Mouse (Mus musculus): Measurements from ENCODE around the gene Shmt1. TPM values are rescaled to one million over a fixed set of nuclear protein-coding genes. Genes with fewer than 3 reads are reported as not detected.
A peak's percentile ranks its signal among the peaks of the same experiment; 100 is the strongest.

Shmt1 gene
- polyA plus RNA-seq, 1 experiment from 2014 or later = 7.9 TPM

DNA sequence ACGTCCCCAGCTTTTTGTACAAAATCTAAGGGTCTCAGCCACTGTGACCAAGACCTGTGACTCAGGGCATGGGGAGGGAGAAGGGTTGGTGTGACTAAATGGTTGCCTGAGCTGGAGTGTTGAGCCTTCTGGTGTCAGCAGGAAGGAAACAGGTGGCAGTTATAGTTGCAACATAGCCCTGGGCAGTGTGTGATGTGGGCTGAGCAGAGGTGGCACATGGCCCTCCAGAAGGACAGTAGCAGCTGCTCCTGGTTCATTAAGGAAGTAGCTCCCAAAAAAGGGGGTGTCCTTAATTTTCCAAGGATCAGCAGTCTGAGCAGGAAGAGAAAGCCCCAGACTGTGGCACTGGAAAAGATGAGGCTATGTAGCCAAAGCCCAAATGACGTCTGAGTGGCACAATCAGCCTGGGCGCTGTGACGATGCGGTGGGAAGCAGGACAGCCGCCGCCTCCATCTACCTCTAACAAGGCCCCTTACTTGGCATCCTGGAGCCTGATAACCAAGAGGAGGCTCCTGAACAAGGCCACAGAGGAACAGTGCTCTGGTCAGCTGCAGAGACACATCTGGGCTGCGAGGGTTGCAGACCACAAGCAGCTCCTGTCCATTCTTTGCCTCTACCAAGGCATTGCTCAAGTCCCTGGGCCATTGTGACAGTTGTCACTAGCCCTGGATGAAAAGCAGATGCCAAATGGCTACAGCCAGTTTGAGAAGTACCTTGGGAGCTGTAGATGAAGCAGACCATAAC is 27.2 kb downstream of the Shmt1 start:
- Histone ChIP-seq H3K4me2 (no peak overlapping the region), H3K4me1 (replicated peaks) (peaks cover 42% of the 10 kb centered on the region), H3K27ac (no peak overlapping the region), H3K4me3 (no peak overlapping the region), H3K27me3 (no peaks in the 10 kb centered on the region), H3K36me3 (peaks cover 71% of the 10 kb centered on the region), H3K9ac (no peak overlapping the region), H3K9me3 (no peaks in the 10 kb centered on the region)
- 90% methylated on average over 8 of the region's 8 CpGs for WGBS
- no peak for ATAC-seq (ENCODE audit: low FRiP score)

GRCm38 (mm10) chr11:60779673-60780189 is 31.8 kb downstream of the Shmt1 start:
- 92% methylated on average over 10 of the region's 10 CpGs for WGBS
- no peaks in the 10 kb centered on the region for H3K27me3 ChIP-seq
- peak overlapping the region; percentile 86 for H3K4me2 ChIP-seq
- H3K27ac ChIP-seq = no peak overlapping the region
- peaks cover 74% of the 10 kb centered on the region for H3K4me1 ChIP-seq (replicated peaks)
- no peaks in the 10 kb centered on the region for H3K9me3 ChIP-seq
- peak overlapping the region; percentile 61 for H3K9ac ChIP-seq
- H3K36me3 ChIP-seq = peaks cover 38% of the 10 kb centered on the region
- no peak for ATAC-seq (ENCODE audit: low FRiP score)
- peak overlapping the region; percentile 27 for H3K4me3 ChIP-seq

DNA sequence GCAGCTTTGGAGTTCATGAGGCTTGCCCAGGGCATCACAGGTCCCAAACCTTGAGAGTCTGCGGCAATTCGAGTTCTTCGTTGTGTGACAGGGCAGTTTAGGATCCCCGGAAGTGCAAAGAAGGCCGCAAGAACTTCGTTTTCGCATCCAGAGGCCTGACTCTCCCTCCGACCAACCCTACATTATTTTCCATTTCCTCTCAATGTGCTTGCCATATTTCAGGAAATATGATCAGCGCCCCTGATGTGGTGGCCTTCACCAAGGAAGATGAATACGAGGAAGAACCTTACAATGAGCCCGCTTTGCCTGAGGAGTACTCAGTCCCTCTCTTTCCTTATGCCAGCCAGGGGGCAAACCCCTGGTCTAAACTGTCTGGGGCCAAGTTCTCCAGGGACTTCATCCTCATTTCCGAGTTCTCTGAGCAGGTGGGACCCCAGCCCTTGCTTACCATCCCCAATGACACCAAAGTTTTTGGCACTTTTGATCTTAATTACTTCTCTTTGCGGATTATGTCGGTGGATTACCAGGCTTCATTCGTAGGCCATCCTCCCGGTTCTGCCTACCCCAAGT is 33.6 kb downstream of the Shmt1 start:
- peak overlapping the region; percentile 81 for H3K4me3 ChIP-seq
- no peaks in the 10 kb centered on the region for H3K9me3 ChIP-seq
- peak overlapping the region; percentile 86 for H3K4me2 ChIP-seq
- H3K9ac ChIP-seq = peak overlapping the region; percentile 81
- peaks cover 24% of the 10 kb centered on the region for H3K36me3 ChIP-seq
- no peak for ATAC-seq (ENCODE audit: low FRiP score)
- H3K27ac ChIP-seq = peak overlapping the region; percentile 82
- no peaks in the 10 kb centered on the region for H3K27me3 ChIP-seq
- H3K4me1 ChIP-seq (replicated peaks) = peaks cover 82% of the 10 kb centered on the region
- 27% methylated on average over 16 of the region's 16 CpGs for WGBS

GRCm38 (mm10) chr11:60776829-60777740 is 34.4 kb downstream of the Shmt1 start, which contains the start of the genes Top3a and Smcr8:
TSS of gene Top3a (minus strand) at chr11:60777365.
TSS of gene Smcr8 (plus strand) at chr11:60777524.
- peak within 1 kb of the TSS; percentile 86 for H3K4me2 ChIP-seq
- WGBS = under 1% methylated on average over 62 of the region's 62 CpGs
- H3K9ac ChIP-seq = peak within 1 kb of the TSS; percentile 85
- peak within 1 kb of the TSS; percentile 81 for H3K4me3 ChIP-seq
- no peaks in the 10 kb centered on the region for H3K27me3 ChIP-seq
- peak within 1 kb of the TSS; percentile 82 for H3K27ac ChIP-seq
- peaks cover 22% of the 10 kb centered on the region for H3K36me3 ChIP-seq
- ATAC-seq (ENCODE audit: low FRiP score) = peak; percentile 100
- no peaks in the 10 kb centered on the region for H3K9me3 ChIP-seq
- H3K4me1 ChIP-seq (replicated peaks) = peaks cover 74% of the 10 kb centered on the region

DNA sequence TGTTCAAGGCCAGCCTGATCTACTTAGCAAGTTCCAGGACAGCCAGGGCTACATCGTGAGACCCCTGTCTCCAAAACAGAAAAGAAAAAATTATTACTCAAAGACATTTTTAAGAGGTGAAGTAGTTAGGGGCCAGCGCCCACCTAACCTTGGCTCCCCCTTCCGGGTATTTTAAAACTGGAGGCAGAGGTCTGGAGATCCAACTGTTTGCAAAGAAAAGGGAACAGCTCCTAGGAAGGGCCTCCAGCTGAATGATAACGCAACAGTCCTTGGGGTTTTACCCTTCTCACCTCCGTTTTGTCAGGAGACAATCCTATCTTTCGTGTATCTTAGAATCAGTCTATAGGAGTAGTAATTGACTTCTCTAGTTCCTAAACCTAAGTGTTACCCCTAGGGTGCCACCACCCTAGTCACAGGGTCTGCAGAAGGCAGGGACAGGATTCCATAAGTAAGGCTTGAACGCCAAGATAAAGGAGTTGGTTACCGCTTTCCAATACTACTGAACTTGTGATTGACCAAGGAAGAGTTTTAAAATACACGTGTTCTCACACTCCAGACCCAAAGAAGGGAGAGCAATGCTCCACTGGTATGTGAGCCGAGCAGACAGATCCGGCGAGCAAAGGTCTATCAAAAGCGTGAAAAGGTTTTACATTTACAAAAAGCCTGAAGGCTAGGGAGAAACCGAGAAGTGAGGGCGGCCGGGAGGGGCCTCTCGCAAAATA is 35.2 kb downstream of the Shmt1 start:
- H3K27me3 ChIP-seq = no peaks in the 10 kb centered on the region
- H3K4me3 ChIP-seq = peak overlapping the region; percentile 81
- no peaks in the 10 kb centered on the region for H3K9me3 ChIP-seq
- H3K36me3 ChIP-seq = peaks cover 22% of the 10 kb centered on the region
- no peak for ATAC-seq (ENCODE audit: low FRiP score)
- WGBS = 7% methylated on average over 17 of the region's 17 CpGs
- peak overlapping the region; percentile 85 for H3K9ac ChIP-seq
- H3K27ac ChIP-seq = peak overlapping the region; percentile 82; the same call in 1 of the 2 replicates
- H3K4me1 ChIP-seq (replicated peaks) = peaks cover 65% of the 10 kb centered on the region
- H3K4me2 ChIP-seq = peak overlapping the region; percentile 86

DNA sequence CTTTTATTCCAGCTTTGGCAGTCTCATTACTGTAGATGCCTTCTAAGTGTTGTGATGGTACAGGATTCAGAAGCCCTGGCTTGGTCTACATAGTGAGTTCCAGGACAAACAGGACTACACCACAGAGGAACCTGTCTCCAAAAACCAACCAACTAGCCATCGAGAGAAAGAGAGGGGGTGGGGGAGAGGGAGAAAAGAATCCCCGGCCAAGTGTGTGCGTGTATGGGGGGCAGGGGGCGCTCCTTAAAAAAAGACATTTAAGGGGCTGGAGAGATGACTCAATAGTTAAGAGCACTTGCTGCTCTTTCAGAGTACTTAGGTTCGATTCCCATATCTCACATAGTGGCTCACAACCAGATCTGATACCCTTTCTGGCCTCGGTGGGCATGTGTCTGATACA is 35.9 kb downstream of the Shmt1 start:
- no peaks in the 10 kb centered on the region for H3K9me3 ChIP-seq
- H3K4me3 ChIP-seq = peak overlapping the region; percentile 81
- ATAC-seq (ENCODE audit: low FRiP score) = no peak
- H3K4me1 ChIP-seq (replicated peaks) = peaks cover 59% of the 10 kb centered on the region
- no peaks in the 10 kb centered on the region for H3K27me3 ChIP-seq
- H3K4me2 ChIP-seq = peak overlapping the region; percentile 86
- peak overlapping the region; percentile 85 for H3K9ac ChIP-seq
- 59% methylated on average over 6 of the region's 6 CpGs for WGBS
- H3K27ac ChIP-seq = no peak overlapping the region
- peaks cover 22% of the 10 kb centered on the region for H3K36me3 ChIP-seq

- Histone ChIP-seq H3K27ac (no peak overlapping the region), H3K4me1 (replicated peaks) (peaks cover 51% of the 10 kb centered on the region), H3K36me3 (peaks cover 15% of the 10 kb centered on the region), H3K4me3 (no peak overlapping the region), H3K4me2 (0 out of 2 replicates have a peak overlapping the region, but pooled peaks have one; percentile 86), H3K27me3 (no peaks in the 10 kb centered on the region), H3K9ac (0 out of 2 replicates have a peak overlapping the region, but pooled peaks have one; percentile 85), H3K9me3 (no peaks in the 10 kb centered on the region)
- WGBS = 87% methylated on average over 1 of the region's 1 CpGs
- no peak for ATAC-seq (ENCODE audit: low FRiP score)
Measured at GRCm38 (mm10) chr11:60774841-60775240, 36.7 kb downstream of the Shmt1 start.

GRCm38 (mm10) chr11:60774158-60774689 is 37.3 kb downstream of the Shmt1 start:
- H3K27ac ChIP-seq = no peak overlapping the region
- no peak overlapping the region for H3K4me3 ChIP-seq
- 79% methylated on average over 3 of the region's 3 CpGs for WGBS
- peaks cover 9% of the 10 kb centered on the region for H3K36me3 ChIP-seq
- no peaks in the 10 kb centered on the region for H3K27me3 ChIP-seq
- no peak for ATAC-seq (ENCODE audit: low FRiP score)
- H3K4me1 ChIP-seq (replicated peaks) = peaks cover 45% of the 10 kb centered on the region
- no peak overlapping the region for H3K4me2 ChIP-seq
- H3K9ac ChIP-seq = peak overlapping the region; percentile 55
- no peaks in the 10 kb centered on the region for H3K9me3 ChIP-seq

- Histone ChIP-seq H3K4me3 (no peak overlapping the region), H3K4me1 (replicated peaks) (peaks cover 29% of the 10 kb centered on the region), H3K9me3 (no peaks in the 10 kb centered on the region), H3K4me2 (no peak overlapping the region), H3K9ac (no peak overlapping the region), H3K27ac (no peak overlapping the region), H3K27me3 (no peaks in the 10 kb centered on the region), H3K36me3 (no peaks in the 10 kb centered on the region)
- ATAC-seq (ENCODE audit: low FRiP score) = no peak
- 81% methylated on average over 4 of the region's 4 CpGs for WGBS
Measured at GRCm38 (mm10) chr11:60772161-60772560, 39.4 kb downstream of the Shmt1 start.

- Histone ChIP-seq H3K36me3 (no peaks in the 10 kb centered on the region), H3K27ac (no peak overlapping the region), H3K27me3 (no peaks in the 10 kb centered on the region), H3K4me1 (replicated peaks) (peaks cover 20% of the 10 kb centered on the region), H3K4me3 (no peak overlapping the region), H3K9me3 (no peaks in the 10 kb centered on the region), H3K4me2 (no peak overlapping the region), H3K9ac (no peak overlapping the region)
- 76% methylated on average over 3 of the region's 3 CpGs for WGBS
- no peak for ATAC-seq (ENCODE audit: low FRiP score)
Measured at GRCm38 (mm10) chr11:60770776-60771175, 40.7 kb downstream of the Shmt1 start.

DNA sequence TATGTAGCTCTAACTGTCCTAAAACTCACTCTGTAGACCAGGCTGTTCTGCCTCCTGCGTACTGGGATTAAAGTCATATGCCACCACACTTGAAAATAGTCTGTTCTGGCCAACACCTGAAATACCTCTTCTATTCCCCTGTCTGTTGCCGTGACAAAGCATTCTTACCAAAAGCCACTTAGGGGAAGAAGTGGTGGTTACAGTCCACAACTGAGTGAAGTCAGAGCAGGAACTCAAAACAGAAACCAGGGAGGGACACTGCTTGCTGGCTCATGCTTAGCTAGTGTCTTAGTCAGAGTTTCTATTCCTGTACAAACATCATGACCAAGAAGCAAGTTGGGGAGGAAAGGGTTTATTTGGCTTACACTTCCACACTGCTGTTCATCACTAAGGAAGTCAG is 42.2 kb downstream of the Shmt1 start:
- Histone ChIP-seq H3K4me3 (no peak overlapping the region), H3K27ac (no peak overlapping the region), H3K4me2 (no peak overlapping the region), H3K27me3 (no peaks in the 10 kb centered on the region), H3K4me1 (replicated peaks) (0 out of 2 replicates have a peak, but pooled peaks cover 7% of the 10 kb centered on the region), H3K9ac (no peak overlapping the region), H3K9me3 (no peaks in the 10 kb centered on the region), H3K36me3 (no peaks in the 10 kb centered on the region)
- no peak for ATAC-seq (ENCODE audit: low FRiP score)
- WGBS = 95% methylated on average over 2 of the region's 2 CpGs
